Mouse (Mus musculus): ENCODE results near the gene Wnt2. TPM values are rescaled to one million over a fixed set of nuclear protein-coding genes. Genes with fewer than 3 reads are reported as not detected.

Gene Wnt2
- polyA plus RNA-seq, 1 experiment from 2014 or later, result 0.21 TPM

DNA sequence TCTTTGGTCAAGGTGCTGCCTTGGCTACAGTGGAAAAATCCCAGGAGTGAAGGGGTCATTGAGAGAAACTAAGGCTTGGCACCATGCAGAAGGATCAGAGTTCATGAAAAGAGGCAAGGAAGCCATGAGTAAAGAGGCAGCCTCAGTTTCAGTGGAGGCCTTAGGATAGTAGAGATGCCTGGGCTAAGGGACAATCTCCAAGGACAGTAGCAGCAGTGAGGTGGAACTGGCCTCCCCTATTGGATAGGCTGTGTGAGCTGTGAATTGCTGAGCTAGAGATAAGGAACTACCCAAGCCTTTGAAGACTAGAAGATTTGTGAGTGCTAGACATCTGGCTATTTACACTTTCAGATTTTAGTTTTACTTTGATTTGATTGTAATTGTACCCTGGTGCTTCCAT lies 59.0 kb downstream of the Wnt2 start:
- no peaks in the 10 kb centered on the region for H3K9me3 ChIP-seq
- ATAC-seq (ENCODE audit: low FRiP score), result no peak
- no peak overlapping the region for H3K27ac ChIP-seq
- H3K4me3 ChIP-seq, result no peak overlapping the region
- H3K4me1 ChIP-seq (replicated peaks), result peaks cover 9% of the 10 kb centered on the region
- no peak overlapping the region for H3K9ac ChIP-seq
- H3K4me2 ChIP-seq, result no peak overlapping the region
- no peaks in the 10 kb centered on the region for H3K27me3 ChIP-seq
- H3K36me3 ChIP-seq, result no peaks in the 10 kb centered on the region

DNA sequence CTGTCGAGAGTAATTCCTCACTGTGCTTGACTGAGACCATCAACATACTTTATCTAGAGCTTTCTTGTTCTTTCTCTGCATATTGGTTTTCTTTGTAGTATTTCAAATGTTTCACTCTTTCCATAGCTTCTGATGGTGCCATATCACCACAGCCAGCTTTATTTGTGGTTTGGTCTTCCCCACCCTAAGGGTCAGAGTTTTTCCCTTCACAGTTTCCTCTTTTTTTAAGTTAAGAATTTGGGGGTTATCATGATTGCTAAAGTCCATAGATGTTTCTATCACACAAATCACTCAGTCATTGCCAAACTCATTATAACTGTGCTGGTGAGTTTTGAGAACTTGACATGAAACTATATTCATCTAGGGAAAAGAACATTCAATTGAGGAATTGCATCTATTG lies 60.6 kb downstream of the Wnt2 start:
- H3K27ac ChIP-seq, result no peak overlapping the region
- no peak overlapping the region for H3K9ac ChIP-seq
- no peak overlapping the region for H3K4me2 ChIP-seq
- H3K9me3 ChIP-seq, result no peaks in the 10 kb centered on the region
- no peaks in the 10 kb centered on the region for H3K27me3 ChIP-seq
- ATAC-seq (ENCODE audit: low FRiP score), result no peak
- H3K4me1 ChIP-seq (replicated peaks), result peaks cover 9% of the 10 kb centered on the region
- H3K36me3 ChIP-seq, result no peaks in the 10 kb centered on the region
- WGBS, result 90% methylated on average over 1 of the region's 1 CpGs
- no peak overlapping the region for H3K4me3 ChIP-seq

DNA sequence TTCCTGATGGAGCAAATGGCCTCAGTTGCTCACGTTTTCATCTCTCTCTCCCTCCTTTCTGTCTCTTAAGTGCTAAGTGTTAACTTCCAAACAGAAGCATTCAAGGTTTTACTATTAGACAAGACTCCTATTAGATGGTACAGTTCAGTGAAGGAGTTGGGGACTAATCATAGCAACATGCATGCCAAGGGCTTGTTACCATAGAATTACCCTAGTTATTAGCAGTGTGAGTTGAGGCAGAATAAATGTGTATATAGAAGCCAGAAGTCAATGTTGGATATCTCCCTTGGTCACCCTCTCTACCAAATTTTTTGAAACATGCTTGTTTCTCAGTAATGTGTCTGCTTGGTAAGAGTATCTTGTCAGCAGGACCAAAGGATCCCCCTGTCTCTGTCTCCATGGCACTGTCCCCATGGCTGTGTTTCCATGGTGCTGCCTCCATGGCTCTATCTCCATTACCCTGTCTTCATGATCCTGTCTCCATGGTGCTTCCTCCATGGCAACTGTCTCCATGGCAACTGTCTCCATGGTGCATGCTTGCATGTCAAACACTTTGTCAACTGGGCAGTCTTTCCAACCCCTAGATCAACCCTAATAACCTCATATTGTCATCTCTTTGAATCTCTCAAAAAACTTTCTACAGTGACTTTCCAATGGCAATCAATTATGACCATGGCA lies 61.8 kb downstream of the Wnt2 start:
- Histone ChIP-seq H3K4me2 (no peak overlapping the region), H3K27ac (no peak overlapping the region), H3K9me3 (no peaks in the 10 kb centered on the region), H3K27me3 (no peaks in the 10 kb centered on the region), H3K4me1 (replicated peaks) (peaks cover 9% of the 10 kb centered on the region), H3K4me3 (no peak overlapping the region), H3K9ac (no peak overlapping the region), H3K36me3 (no peaks in the 10 kb centered on the region)
- peak; percentile 96 for ATAC-seq (ENCODE audit: low FRiP score)
- WGBS, result 57% methylated on average over 1 of the region's 1 CpGs

DNA sequence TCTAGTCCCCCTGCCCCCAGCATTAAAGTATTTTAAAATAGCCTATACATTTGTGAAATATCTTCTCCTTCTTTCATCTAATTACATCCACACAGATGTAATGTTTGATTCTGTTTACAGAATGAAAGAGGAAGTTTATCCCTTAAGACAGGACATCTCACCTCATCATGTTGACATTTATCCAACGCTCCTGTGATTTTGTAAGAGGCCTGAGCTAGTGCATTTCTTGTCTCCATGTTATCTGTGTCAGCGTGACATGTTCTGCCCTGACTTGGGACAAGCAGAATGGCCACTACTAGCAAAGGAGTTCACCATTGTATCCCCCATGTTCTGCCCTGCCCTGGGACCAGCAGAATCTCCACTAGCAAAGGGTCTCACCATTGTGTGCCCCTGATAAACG lies 66.9 kb downstream of the Wnt2 start:
- Histone ChIP-seq H3K4me2 (no peak overlapping the region), H3K4me1 (replicated peaks) (peaks cover 3% of the 10 kb centered on the region; the same call in 1 of the 2 replicates), H3K4me3 (no peak overlapping the region), H3K27ac (no peak overlapping the region), H3K36me3 (no peaks in the 10 kb centered on the region), H3K27me3 (no peaks in the 10 kb centered on the region), H3K9me3 (no peaks in the 10 kb centered on the region), H3K9ac (no peak overlapping the region)
- ATAC-seq (ENCODE audit: low FRiP score), result no peak
- 74% methylated on average over 3 of the region's 3 CpGs for WGBS

DNA sequence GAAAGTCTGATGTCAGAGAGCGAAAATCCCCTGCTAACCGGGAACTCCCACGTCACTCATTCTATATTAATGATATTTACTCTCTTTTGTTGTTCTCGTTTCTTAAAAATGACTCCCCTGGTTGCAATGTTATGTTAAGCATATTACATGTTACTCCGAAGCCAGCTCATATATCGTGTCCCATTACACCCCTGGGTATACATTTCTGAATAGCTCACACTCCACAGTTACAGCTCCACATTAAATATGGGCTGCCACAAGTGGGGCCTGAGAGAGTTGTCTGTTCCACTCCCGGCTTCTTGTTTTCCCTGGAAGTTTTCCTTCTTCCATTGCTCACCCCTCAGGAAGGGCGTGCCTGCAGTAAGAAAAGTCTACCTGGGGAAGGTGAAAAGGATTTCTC lies 78.6 kb downstream of the Wnt2 start:
- no peak overlapping the region for H3K27ac ChIP-seq

DNA sequence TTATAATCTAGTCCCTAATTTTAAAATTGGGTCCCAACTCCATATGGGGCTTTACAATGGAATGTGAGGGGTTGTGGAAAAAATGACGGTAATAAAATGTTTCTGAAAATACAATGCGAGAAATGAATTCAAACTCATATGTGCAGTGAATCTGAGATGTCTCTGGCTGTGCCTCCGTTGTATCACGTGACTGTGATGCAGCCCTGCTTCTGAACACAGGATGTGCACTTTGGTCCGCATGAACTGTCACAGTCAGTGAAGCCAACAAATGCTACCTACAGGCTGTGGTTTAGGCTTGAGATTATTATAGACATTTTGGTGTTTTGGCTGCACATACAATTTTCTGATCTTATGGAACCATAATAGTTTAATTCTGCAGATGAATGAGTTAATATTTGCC lies 81.3 kb downstream of the Wnt2 start:
- no peak overlapping the region for H3K4me2 ChIP-seq
- 91% methylated on average over 5 of the region's 5 CpGs for whole genome bisulfite sequencing
- no peaks in the 10 kb centered on the region for H3K36me3 ChIP-seq
- no peak overlapping the region for H3K9ac ChIP-seq
- no peak overlapping the region for H3K4me3 ChIP-seq
- no peaks in the 10 kb centered on the region for H3K4me1 ChIP-seq (replicated peaks)
- no peak for ATAC-seq (ENCODE audit: low FRiP score)
- no peaks in the 10 kb centered on the region for H3K27me3 ChIP-seq
- H3K27ac ChIP-seq, result no peak overlapping the region
- H3K9me3 ChIP-seq, result no peaks in the 10 kb centered on the region

More for the DNA sequence above, 78.6 kb downstream of the Wnt2 start:
- H3K4me1 ChIP-seq (replicated peaks), result no peaks in the 10 kb centered on the region
- H3K4me2 ChIP-seq, result no peak overlapping the region
- H3K9ac ChIP-seq, result no peak overlapping the region
- ATAC-seq (ENCODE audit: low FRiP score), result no peak
- H3K4me3 ChIP-seq, result no peak overlapping the region
- H3K36me3 ChIP-seq, result no peaks in the 10 kb centered on the region
- no peaks in the 10 kb centered on the region for H3K9me3 ChIP-seq
- 83% methylated on average over 8 of the region's 8 CpGs for WGBS
- H3K27me3 ChIP-seq, result no peaks in the 10 kb centered on the region

DNA sequence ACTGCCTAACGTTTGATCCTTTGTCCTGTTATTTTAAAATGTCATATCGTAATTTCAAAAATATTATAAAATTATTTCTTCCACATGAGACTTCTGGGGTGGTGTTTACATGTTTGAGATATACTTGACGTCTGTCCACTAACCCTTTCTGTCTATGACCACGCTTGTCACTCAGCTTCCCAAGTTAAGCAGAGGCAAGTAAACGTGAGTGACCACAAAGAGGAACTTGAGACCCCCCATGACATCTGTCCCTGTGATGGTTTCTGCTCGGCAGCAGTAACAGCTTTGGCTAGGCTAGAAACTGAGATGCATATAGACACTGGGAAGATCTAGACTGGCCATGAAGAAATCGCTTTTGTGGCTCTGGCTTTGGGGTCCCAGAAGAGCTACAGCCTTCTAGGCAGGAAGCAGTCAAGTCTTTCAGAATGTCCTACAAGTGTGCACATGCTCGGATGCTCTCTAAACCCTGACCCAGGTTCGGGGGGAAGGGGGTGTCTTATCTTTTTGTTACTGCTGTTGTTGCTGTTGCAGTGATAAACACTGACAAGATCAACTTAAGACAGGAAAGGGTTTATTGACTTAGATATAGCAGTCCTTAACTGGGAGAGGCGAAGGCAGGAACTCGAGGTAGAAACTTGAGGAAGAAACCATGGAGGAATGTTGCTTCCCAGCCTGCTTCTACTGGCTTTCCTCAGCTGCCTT lies 83.1 kb downstream of the Wnt2 start:
- Histone ChIP-seq H3K27ac (no peak overlapping the region), H3K4me2 (no peak overlapping the region), H3K4me3 (no peak overlapping the region), H3K4me1 (replicated peaks) (peaks cover 3% of the 10 kb centered on the region; the same call in 1 of the 2 replicates), H3K9me3 (no peaks in the 10 kb centered on the region), H3K36me3 (peaks cover 11% of the 10 kb centered on the region), H3K9ac (no peak overlapping the region), H3K27me3 (no peaks in the 10 kb centered on the region)
- ATAC-seq (ENCODE audit: low FRiP score), result no peak
- WGBS, result 84% methylated on average over 11 of the region's 11 CpGs

DNA sequence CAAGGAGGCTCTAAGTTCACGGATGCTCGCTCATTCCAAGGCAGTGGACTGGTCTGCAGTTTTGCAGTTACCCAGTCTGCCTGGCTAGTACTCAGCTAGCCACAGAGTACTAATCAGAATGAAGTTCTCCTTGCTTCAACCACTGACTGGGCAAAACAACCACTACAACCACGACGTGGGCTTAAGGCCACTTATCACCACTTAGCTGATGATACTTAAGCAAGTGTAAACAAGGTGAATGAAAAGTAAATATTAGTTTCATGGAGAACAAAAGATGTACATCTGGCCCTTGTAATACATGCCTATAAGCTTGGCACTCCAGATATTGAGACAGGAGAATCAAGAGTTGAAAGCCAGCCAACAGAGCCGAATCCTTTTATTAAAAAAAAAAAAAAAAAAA lies 83.9 kb downstream of the Wnt2 start:
- peaks cover 15% of the 10 kb centered on the region for H3K36me3 ChIP-seq
- H3K4me3 ChIP-seq, result no peak overlapping the region
- H3K9ac ChIP-seq, result no peak overlapping the region
- peaks cover 11% of the 10 kb centered on the region for H3K4me1 ChIP-seq (replicated peaks)
- H3K27me3 ChIP-seq, result no peaks in the 10 kb centered on the region
- 76% methylated on average over 5 of the region's 5 CpGs for WGBS
- no peak overlapping the region for H3K27ac ChIP-seq
- H3K4me2 ChIP-seq, result no peak overlapping the region
- H3K9me3 ChIP-seq, result no peaks in the 10 kb centered on the region
- ATAC-seq (ENCODE audit: low FRiP score), result no peak

DNA sequence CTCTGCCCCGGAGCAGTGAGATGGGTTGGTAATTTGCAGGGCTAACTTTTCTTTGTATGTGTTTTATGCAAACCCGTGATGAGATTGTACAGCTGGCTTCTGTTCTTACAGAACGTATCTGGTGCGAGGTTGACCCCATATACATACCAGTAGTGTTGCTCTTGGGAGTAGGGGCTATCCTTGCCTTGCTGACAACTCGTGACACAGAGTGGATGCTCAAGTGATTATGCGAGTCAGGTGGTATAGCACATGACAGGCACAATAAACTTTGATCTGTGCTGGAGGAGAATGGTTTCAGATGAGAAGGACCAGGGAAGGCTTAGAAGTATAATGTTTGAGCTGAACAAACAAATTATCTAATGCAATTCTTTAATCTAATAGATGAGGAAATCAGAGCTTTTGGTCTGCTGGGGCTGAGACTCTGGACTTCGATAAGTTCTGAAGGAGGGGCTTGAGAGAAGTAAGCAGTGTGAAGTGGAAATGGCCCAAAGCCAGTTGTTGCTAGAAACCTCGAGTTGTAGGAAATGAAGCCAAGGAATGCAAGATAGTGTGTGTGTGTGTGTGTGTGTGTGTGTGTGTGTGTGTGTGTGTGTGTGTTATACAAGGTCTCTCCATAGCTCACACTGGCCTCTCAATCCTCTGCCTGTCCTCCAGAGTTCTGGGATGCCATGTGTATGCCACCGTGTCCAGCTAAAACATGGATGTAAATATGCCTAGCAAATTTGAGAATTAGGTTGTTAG lies 86.3 kb downstream of the Wnt2 start:
- peaks cover 31% of the 10 kb centered on the region for H3K36me3 ChIP-seq
- H3K4me1 ChIP-seq (replicated peaks), result peaks cover 11% of the 10 kb centered on the region
- H3K4me2 ChIP-seq, result no peak overlapping the region
- H3K9me3 ChIP-seq, result no peaks in the 10 kb centered on the region
- no peaks in the 10 kb centered on the region for H3K27me3 ChIP-seq
- WGBS, result 83% methylated on average over 9 of the region's 9 CpGs
- H3K27ac ChIP-seq, result no peak overlapping the region
- no peak for ATAC-seq (ENCODE audit: low FRiP score)
- H3K4me3 ChIP-seq, result no peak overlapping the region
- H3K9ac ChIP-seq, result no peak overlapping the region

DNA sequence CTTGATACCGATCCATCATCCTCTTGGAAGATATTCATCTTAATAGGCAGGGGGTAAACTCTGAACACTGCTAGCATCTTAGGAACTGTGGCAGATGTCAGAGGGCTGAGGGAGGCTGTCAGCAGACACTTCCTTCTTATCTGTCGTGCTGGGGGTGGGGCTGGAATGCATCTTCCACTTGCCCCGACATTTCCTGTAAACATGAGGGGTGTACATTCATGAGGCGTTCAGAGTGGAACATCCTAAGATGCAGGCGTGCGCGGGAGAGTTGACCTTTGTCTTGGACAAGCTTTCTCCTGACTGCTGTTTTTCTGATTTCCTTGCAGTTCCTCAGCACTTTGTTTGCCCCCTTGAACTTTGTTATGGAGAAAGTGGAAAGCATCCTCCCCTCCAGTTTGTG lies 88.0 kb downstream of the Wnt2 start:
- Histone ChIP-seq H3K9me3 (no peaks in the 10 kb centered on the region), H3K27me3 (no peaks in the 10 kb centered on the region), H3K27ac (peak overlapping the region; percentile 26; the same call in 1 of the 2 replicates), H3K36me3 (peaks cover 42% of the 10 kb centered on the region), H3K4me3 (no peak overlapping the region), H3K9ac (no peak overlapping the region), H3K4me2 (no peak overlapping the region), H3K4me1 (replicated peaks) (peaks cover 11% of the 10 kb centered on the region)
- ATAC-seq (ENCODE audit: low FRiP score), result 0 out of 2 replicates have a peak, but pooled peaks have one; percentile 18
- 42% methylated on average over 7 of the region's 7 CpGs for WGBS

DNA sequence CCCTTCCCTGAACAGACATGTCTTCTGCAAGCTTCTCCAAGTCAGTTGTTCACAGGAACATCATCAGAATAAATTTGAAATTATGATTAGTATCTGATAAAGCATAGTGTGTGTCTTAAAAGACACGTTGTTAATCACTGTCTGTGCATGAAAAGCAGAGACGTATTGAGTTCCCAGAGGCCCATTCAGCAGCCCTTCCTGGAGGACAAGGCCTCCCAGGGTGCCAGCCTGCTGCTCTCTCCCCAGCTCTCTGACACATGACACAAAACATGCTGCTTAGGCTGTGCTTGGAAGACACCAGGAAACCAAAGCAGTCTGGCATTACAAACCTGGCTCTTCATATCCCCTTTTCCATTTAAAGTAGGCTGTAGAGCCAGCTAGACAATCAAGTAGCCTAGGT lies 88.5 kb downstream of the Wnt2 start:
- peaks cover 45% of the 10 kb centered on the region for H3K36me3 ChIP-seq
- peak overlapping the region; percentile 26 for H3K27ac ChIP-seq
- H3K9ac ChIP-seq, result no peak overlapping the region
- H3K4me2 ChIP-seq, result no peak overlapping the region
- no peak for ATAC-seq (ENCODE audit: low FRiP score)
- no peaks in the 10 kb centered on the region for H3K9me3 ChIP-seq
- H3K27me3 ChIP-seq, result no peaks in the 10 kb centered on the region
- H3K4me1 ChIP-seq (replicated peaks), result peaks cover 11% of the 10 kb centered on the region
- H3K4me3 ChIP-seq, result no peak overlapping the region
- 7% methylated on average over 2 of the region's 2 CpGs for WGBS

Data from hindbrain, embryonic 13.5 days (tissue).